Mouse (Mus musculus): ENCODE data around the gene Ube2e1. TPM values are rescaled to one million over a fixed set of nuclear protein-coding genes. Genes with fewer than 3 reads are reported as not detected.

Ube2e1 gene
- total and polyA plus RNA-seq, 2 experiments from 2014 or later, result 45.1 to 152 TPM

DNA sequence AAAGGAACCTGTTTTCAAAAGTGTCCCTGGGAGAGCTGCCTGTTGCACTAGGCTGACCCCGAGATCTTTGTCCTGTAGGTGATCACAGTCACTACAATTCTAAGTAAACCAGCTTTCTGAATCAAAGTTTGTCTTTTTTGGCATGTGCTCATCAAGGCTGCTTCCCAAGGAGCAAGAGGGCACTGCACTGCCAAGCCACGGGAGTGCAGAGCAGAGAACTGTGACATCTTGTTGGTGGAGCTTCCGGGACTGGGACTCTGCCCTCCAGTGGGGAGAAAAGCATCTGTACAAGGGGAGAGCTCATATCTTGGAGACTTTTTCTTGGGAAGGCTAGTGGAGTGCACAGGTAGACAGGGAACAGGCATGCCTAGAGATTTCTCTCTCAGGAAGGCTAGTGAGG, 21.9 kb upstream of the Ube2e1 start:
- H3K36me3 ChIP-seq (ENCODE audit: insufficient read depth, low read length), result no peaks in the 10 kb centered on the region
- H3K4me3 ChIP-seq (ENCODE audit: low read depth, low read length), result no peak overlapping the region
- TF ChIP-seq CTCF (IDR thresholded peaks at IDR 0.05), result peak; percentile 7; the same call in 1 of the 2 replicates
- H3K4me2 ChIP-seq (ENCODE audit: low read depth, low read length, poor library complexity, severe bottlenecking), result no peak overlapping the region
- ATAC-seq (ENCODE audit: low FRiP score), result no peak
- H3K9ac ChIP-seq (replicated peaks; ENCODE audit: low read length, poor library complexity, severe bottlenecking), result no peak overlapping the region
- no peaks in the 10 kb centered on the region for H3K9me3 ChIP-seq (ENCODE audit: low read length)
- H3K27ac ChIP-seq (ENCODE audit: low read depth, low read length), result no peak overlapping the region
- no peaks in the 10 kb centered on the region for H3K4me1 ChIP-seq (ENCODE audit: insufficient read depth, low read length)
- 58% methylated on average over 3 of the region's 3 CpGs for WGBS
- H3K27me3 ChIP-seq (ENCODE audit: insufficient read depth, low read length), result no peaks in the 10 kb centered on the region
- no peak for DNase-seq (ENCODE audit: low spot score)

DNA sequence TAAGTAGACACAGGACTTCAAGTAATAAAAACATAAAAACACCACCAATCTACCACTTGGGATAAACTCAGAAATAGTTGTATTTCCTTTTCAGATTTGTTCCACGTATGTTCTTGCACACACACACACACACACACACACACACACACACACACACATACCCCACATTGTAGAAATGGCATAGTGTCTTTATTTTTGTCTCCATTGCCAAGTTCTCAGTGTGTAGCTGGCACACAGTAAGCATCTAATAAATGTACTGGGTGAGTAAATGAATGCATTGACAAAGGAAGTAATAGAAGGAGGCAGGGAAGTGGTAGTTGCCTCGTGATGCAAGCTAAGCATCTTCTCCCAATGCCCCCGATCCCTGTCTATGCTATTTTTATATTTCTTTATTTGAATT, 21.3 kb upstream of the Ube2e1 start:
- Histone ChIP-seq H3K27me3 (ENCODE audit: insufficient read depth, low read length) (no peaks in the 10 kb centered on the region), H3K36me3 (ENCODE audit: insufficient read depth, low read length) (no peaks in the 10 kb centered on the region), H3K4me2 (ENCODE audit: low read depth, low read length, poor library complexity, severe bottlenecking) (no peak overlapping the region), H3K27ac (ENCODE audit: low read depth, low read length) (no peak overlapping the region), H3K9me3 (ENCODE audit: low read length) (no peaks in the 10 kb centered on the region), H3K4me1 (ENCODE audit: insufficient read depth, low read length) (no peaks in the 10 kb centered on the region), H3K9ac (replicated peaks; ENCODE audit: low read length, poor library complexity, severe bottlenecking) (no peak overlapping the region), H3K4me3 (ENCODE audit: low read depth, low read length) (no peak overlapping the region)
- DNase-seq (ENCODE audit: low spot score), result no peak
- no peak for TF ChIP-seq CTCF (IDR thresholded peaks at IDR 0.05)
- no peak for ATAC-seq (ENCODE audit: low FRiP score)
- WGBS, result 76% methylated on average over 3 of the region's 3 CpGs

DNA sequence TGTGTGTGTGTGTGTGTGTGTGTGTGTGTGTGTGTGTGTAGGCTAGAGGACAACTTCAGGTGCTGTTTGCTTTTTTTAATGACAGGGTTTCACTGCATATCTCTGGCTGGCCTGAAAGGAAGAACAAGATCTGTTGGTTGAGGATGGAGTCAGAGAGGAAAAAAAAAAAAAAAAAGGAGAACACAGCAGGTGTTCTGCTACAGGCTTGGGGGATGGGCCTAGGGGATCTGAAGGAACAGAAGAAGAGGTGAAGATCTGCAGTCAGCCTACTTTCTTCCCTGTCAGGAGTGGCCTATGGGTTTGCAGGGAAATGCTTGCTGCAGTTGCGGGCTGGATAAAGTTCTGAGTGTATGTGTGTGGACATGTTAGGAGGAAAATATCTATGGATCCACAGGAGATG, 19.0 kb upstream of the Ube2e1 start:
- Histone ChIP-seq H3K36me3 (ENCODE audit: insufficient read depth, low read length) (no peaks in the 10 kb centered on the region), H3K4me2 (ENCODE audit: low read depth, low read length, poor library complexity, severe bottlenecking) (no peak overlapping the region), H3K27me3 (ENCODE audit: insufficient read depth, low read length) (no peaks in the 10 kb centered on the region), H3K27ac (ENCODE audit: low read depth, low read length) (no peak overlapping the region), H3K9ac (replicated peaks; ENCODE audit: low read length, poor library complexity, severe bottlenecking) (no peak overlapping the region), H3K4me1 (ENCODE audit: insufficient read depth, low read length) (no peaks in the 10 kb centered on the region), H3K4me3 (ENCODE audit: low read depth, low read length) (no peak overlapping the region), H3K9me3 (ENCODE audit: low read length) (no peaks in the 10 kb centered on the region)
- DNase-seq (ENCODE audit: low spot score), result no peak
- TF ChIP-seq CTCF (IDR thresholded peaks at IDR 0.05), result no peak
- ATAC-seq (ENCODE audit: low FRiP score), result no peak
- 83% methylated on average over 1 of the region's 1 CpGs for WGBS

DNA sequence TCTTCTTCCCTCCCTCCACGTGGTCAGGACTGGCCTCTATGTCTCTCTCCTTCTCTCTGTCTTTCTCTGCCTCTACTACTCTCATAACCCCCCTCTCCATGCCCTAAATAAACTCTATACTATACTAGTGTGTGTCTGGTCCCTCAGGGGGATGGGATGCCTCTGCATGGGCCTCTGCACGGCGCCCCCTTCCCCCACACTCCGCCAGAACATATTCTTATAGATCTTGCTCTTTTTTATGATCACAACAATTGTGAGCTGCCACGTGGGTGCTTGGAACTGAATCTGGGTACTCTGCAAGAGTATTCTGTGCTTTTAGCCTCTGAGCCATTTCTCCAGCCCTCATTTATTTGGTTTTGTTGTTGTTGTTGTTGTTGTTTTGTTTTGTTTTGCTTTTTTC, 18.2 kb upstream of the Ube2e1 start:
- H3K4me2 ChIP-seq (ENCODE audit: low read depth, low read length, poor library complexity, severe bottlenecking), result no peak overlapping the region
- 62% methylated on average over 5 of the region's 5 CpGs for WGBS
- H3K4me1 ChIP-seq (ENCODE audit: insufficient read depth, low read length), result no peaks in the 10 kb centered on the region
- H3K4me3 ChIP-seq (ENCODE audit: low read depth, low read length), result no peak overlapping the region
- no peak overlapping the region for H3K9ac ChIP-seq (replicated peaks; ENCODE audit: low read length, poor library complexity, severe bottlenecking)
- no peaks in the 10 kb centered on the region for H3K36me3 ChIP-seq (ENCODE audit: insufficient read depth, low read length)
- H3K9me3 ChIP-seq (ENCODE audit: low read length), result no peaks in the 10 kb centered on the region
- ATAC-seq (ENCODE audit: low FRiP score) (no peak), DNase-seq (ENCODE audit: low spot score) (no peak)
- no peaks in the 10 kb centered on the region for H3K27me3 ChIP-seq (ENCODE audit: insufficient read depth, low read length)
- no peak for TF ChIP-seq CTCF (IDR thresholded peaks at IDR 0.05)
- H3K27ac ChIP-seq (ENCODE audit: low read depth, low read length), result no peak overlapping the region

DNA sequence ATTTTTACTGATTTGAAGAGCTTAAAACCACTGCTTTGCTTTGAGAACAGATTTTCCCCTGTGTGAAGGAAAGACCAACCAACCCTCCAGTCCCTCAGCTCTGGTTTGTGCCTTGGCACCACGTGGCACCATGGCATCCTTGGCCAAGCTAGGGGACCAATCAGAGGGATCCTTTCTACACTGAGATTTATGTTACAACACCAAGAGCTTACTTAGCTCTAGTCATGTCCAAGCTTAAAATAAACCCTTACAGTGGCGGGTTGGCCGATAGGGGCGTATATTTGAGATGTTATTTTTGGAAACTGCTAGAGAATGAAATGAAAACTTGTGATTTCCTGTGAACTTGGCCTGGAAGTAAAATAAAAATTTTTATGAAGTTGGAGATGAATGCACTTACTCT, 11.9 kb upstream of the Ube2e1 start:
- H3K4me3 ChIP-seq (ENCODE audit: low read depth, low read length), result no peak overlapping the region
- no peak overlapping the region for H3K27ac ChIP-seq (ENCODE audit: low read depth, low read length)
- TF ChIP-seq CTCF (IDR thresholded peaks at IDR 0.05), result no peak
- no peaks in the 10 kb centered on the region for H3K9me3 ChIP-seq (ENCODE audit: low read length)
- H3K4me1 ChIP-seq (ENCODE audit: insufficient read depth, low read length), result no peaks in the 10 kb centered on the region
- 80% methylated on average over 4 of the region's 4 CpGs for WGBS
- H3K4me2 ChIP-seq (ENCODE audit: low read depth, low read length, poor library complexity, severe bottlenecking), result no peak overlapping the region
- no peak for DNase-seq (ENCODE audit: low spot score)
- no peaks in the 10 kb centered on the region for H3K36me3 ChIP-seq (ENCODE audit: insufficient read depth, low read length)
- no peaks in the 10 kb centered on the region for H3K27me3 ChIP-seq (ENCODE audit: insufficient read depth, low read length)
- ATAC-seq (ENCODE audit: low FRiP score), result no peak
- no peak overlapping the region for H3K9ac ChIP-seq (replicated peaks; ENCODE audit: low read length, poor library complexity, severe bottlenecking)

DNA sequence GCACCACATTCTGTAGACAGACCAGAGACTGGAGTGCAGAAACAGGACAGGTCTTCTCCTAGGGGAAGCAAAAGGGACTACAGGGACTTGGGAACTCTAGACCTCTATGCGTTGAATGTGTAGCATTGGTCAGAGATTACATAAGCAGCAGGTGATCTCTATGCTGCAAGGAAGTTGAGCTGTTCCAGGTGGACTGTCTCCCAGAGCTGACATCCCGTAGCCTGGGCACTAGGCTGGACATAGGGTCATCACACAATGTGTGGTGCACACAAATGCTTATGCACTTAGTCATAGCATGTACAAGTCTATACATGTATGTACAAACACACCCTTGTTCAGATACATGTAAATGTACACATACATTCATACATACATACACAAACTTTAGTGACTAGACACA, 11.1 kb upstream of the Ube2e1 start:
- 88% methylated on average over 2 of the region's 2 CpGs for WGBS
- Histone ChIP-seq H3K36me3 (ENCODE audit: insufficient read depth, low read length) (no peaks in the 10 kb centered on the region), H3K4me3 (ENCODE audit: low read depth, low read length) (no peak overlapping the region), H3K27me3 (ENCODE audit: insufficient read depth, low read length) (no peaks in the 10 kb centered on the region), H3K4me2 (ENCODE audit: low read depth, low read length, poor library complexity, severe bottlenecking) (no peak overlapping the region), H3K9me3 (ENCODE audit: low read length) (no peaks in the 10 kb centered on the region), H3K9ac (replicated peaks; ENCODE audit: low read length, poor library complexity, severe bottlenecking) (no peak overlapping the region), H3K27ac (ENCODE audit: low read depth, low read length) (no peak overlapping the region), H3K4me1 (ENCODE audit: insufficient read depth, low read length) (no peaks in the 10 kb centered on the region)
- ATAC-seq (ENCODE audit: low FRiP score) (no peak), DNase-seq (ENCODE audit: low spot score) (no peak)
- TF ChIP-seq CTCF (IDR thresholded peaks at IDR 0.05), result no peak
